Mouse (Mus musculus) embryonic fibroblast, embryonic 13.5 days (primary cell): ENCODE data around the gene Pls3.

Experiments used
- CTCF ChIP-seq: IDR thresholded peaks from 2 replicates; pipeline ENCODE4 v1.5.1; 2011; ENCODE audit warnings: mild to moderate bottlenecking, control low read depth, low read length, moderate library complexity, borderline replicate concordance; ENCODE audit not compliant: insufficient read depth
- POLR2A ChIP-seq: IDR thresholded peaks from 2 replicates; pipeline ENCODE4 v1.6.1; 2011; ENCODE audit warnings: low read depth, mild to moderate bottlenecking, control low read depth, low read length, moderate library complexity

- TF ChIP-seq CTCF (no peak), POLR2A (no peak)
These were observed 45.1 kb downstream of the Pls3 start for GRCm38 (mm10) chrX:75829867-75830255.
